Comparison of ENCODE assay signal across 15 mouse cellular contexts in the genomic region with DNA sequence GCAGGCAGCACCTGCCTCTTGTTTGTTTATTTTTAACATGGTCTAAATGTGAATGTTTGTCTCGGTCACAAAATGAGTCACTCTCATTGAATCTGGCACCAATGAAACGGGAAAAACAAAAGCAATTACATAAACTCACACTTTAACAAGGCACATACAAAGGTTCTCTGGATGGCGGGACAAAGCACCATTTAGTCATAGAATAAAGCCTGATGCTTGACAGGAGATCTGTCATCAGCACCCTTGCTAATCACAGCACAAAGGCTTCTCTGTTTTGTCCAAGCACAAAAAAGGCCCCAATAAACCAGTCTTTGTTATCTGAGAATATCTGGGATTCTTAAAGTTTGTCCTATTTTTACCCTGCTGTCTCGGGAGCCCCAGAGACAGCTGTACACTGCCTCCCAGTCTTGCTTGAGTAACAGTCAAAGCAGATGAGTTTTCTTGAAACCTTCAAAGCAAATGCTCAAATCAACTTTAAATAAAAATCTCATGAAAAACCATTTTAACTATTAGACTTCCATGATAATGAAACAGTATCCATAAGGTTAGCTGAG.
A peak's percentile ranks its signal among the peaks of the same experiment; 100 is the strongest.
DNase-seq lines count a peak whose midpoint lies in the region; ATAC-seq lines count a peak whose summit lies in the region.
"Had no signal": no experiment of that assay in that cellular context is flagged by ENCODE, and none has a peak within 500 bp of the region (broad histone marks: within the 10 kb centered on the region; RNA-seq: fewer than 3 reads in every experiment).

No protein-coding gene starts in this region.

- WGBS in heart, embryonic 10.5 days = 42% methylated on average over 4 of the region's 4 CpGs
- 37% methylated on average over 4 of the region's 4 CpGs for WGBS in midbrain, embryonic 13.5 days
- WGBS in midbrain, embryonic 16.5 days = 35% methylated on average over 4 of the region's 4 CpGs
- 15% methylated on average over 4 of the region's 4 CpGs for WGBS in hindbrain, embryonic 11.5 days

- no peak for ATAC-seq in midbrain, embryonic 13.5 days
- no peak for ATAC-seq in midbrain, embryonic 16.5 days
- ATAC-seq in hindbrain, embryonic 11.5 days (ENCODE audit: low FRiP score) = peak; percentile 64; the same call in 1 of the 2 replicates
- ATAC-seq in inflammation-experienced regulatory T-cells, adult 6 months = no peak

- H3K27me3 ChIP-seq in heart, embryonic 10.5 days (ENCODE audit: insufficient read depth, poor library complexity, severe bottlenecking) = no peaks in the 10 kb centered on the region
- H3K27me3 ChIP-seq in midbrain, embryonic 13.5 days = no peaks in the 10 kb centered on the region
- no peaks in the 10 kb centered on the region for H3K27me3 ChIP-seq in midbrain, embryonic 16.5 days (ENCODE audit: control insufficient read depth, insufficient read depth, low read depth, low read length)
- no peaks in the 10 kb centered on the region for H3K27me3 ChIP-seq in hindbrain, embryonic 11.5 days (ENCODE audit: control insufficient read depth, insufficient read depth, low read length)
- H3K27me3 ChIP-seq: CH12.LX had no signal

- peaks cover 23% of the 10 kb centered on the region for H3K36me3 ChIP-seq in heart, embryonic 10.5 days
- no peaks in the 10 kb centered on the region for H3K36me3 ChIP-seq in midbrain, embryonic 13.5 days
- H3K36me3 ChIP-seq in midbrain, embryonic 16.5 days (ENCODE audit: control insufficient read depth, insufficient read depth, low read length) = no peaks in the 10 kb centered on the region
- no peaks in the 10 kb centered on the region for H3K36me3 ChIP-seq in hindbrain, embryonic 11.5 days (ENCODE audit: control insufficient read depth, insufficient read depth, low read length)

- no peak overlapping the region for H3K9ac ChIP-seq in midbrain, embryonic 13.5 days (replicated peaks)
- H3K9ac ChIP-seq in midbrain, embryonic 16.5 days (ENCODE audit: low read depth, low read length) = no peak overlapping the region
- no peak overlapping the region for H3K9ac ChIP-seq in hindbrain, embryonic 11.5 days (ENCODE audit: low read depth, low read length)

- H3K27ac ChIP-seq in heart, embryonic 10.5 days = peak overlapping the region; percentile 64
- H3K27ac ChIP-seq in midbrain, embryonic 13.5 days = peak overlapping the region; percentile 40; the same call in 1 of the 2 replicates
- no peak overlapping the region for H3K27ac ChIP-seq in midbrain, embryonic 16.5 days (ENCODE audit: low read length)
- no peak overlapping the region for H3K27ac ChIP-seq in hindbrain, embryonic 11.5 days (ENCODE audit: low read depth, low read length)
- H3K27ac ChIP-seq: midbrain, embryonic 10.5 days had no signal

- no peak overlapping the region for H3K4me2 ChIP-seq in midbrain, embryonic 13.5 days (replicated peaks)
- no peak overlapping the region for H3K4me2 ChIP-seq in midbrain, embryonic 16.5 days (ENCODE audit: low read length)
- H3K4me2 ChIP-seq in hindbrain, embryonic 11.5 days (replicated peaks; ENCODE audit: low read depth, low read length) = no peak overlapping the region
- H3K4me2 ChIP-seq: liver, embryonic 11.5 days had no signal

- no peak overlapping the region for H3K4me3 ChIP-seq in heart, embryonic 10.5 days
- H3K4me3 ChIP-seq in midbrain, embryonic 13.5 days (replicated peaks) = no peak overlapping the region
- no peak overlapping the region for H3K4me3 ChIP-seq in midbrain, embryonic 16.5 days (ENCODE audit: low read depth, low read length)
- no peak overlapping the region for H3K4me3 ChIP-seq in hindbrain, embryonic 11.5 days (ENCODE audit: low read depth, low read length)
- H3K4me3 ChIP-seq: midbrain, embryonic 10.5 days had no signal

- H3K4me1 ChIP-seq in heart, embryonic 10.5 days = peaks cover 50% of the 10 kb centered on the region
- H3K4me1 ChIP-seq in midbrain, embryonic 13.5 days (replicated peaks) = peaks cover 23% of the 10 kb centered on the region
- H3K4me1 ChIP-seq in midbrain, embryonic 16.5 days (ENCODE audit: control insufficient read depth, insufficient read depth, low read length) = peaks cover 8% of the 10 kb centered on the region
- H3K4me1 ChIP-seq in hindbrain, embryonic 11.5 days (replicated peaks; ENCODE audit: control insufficient read depth, insufficient read depth, low read length) = 0 out of 2 replicates have a peak, but pooled peaks cover 3% of the 10 kb centered on the region

- DNase-seq in heart, embryonic 10.5 days (ENCODE audit: low spot score) = no peak
- DNase-seq in heart, adult 11 months = no peak
- peak; percentile 33 for DNase-seq in hindbrain, embryonic 11.5 days (ENCODE audit: low spot score)
- peak; percentile 91 for DNase-seq in retina, postnatal 1 day
- no peak for DNase-seq in spleen, postnatal 14 days (ENCODE audit: low spot score in 2 of 2)
- DNase-seq: cerebellum, adult 18-20 months; kidney, adult 9 months; right cerebral cortex, postnatal 14 days; thymus, postnatal 14 days had no signal

- H3K9me3 ChIP-seq in heart, embryonic 10.5 days = no peaks in the 10 kb centered on the region
- H3K9me3 ChIP-seq in midbrain, embryonic 13.5 days = no peaks in the 10 kb centered on the region
- no peaks in the 10 kb centered on the region for H3K9me3 ChIP-seq in midbrain, embryonic 16.5 days (replicated peaks; ENCODE audit: control insufficient read depth, low read length, poor library complexity, severe bottlenecking)
- no peaks in the 10 kb centered on the region for H3K9me3 ChIP-seq in hindbrain, embryonic 11.5 days (ENCODE audit: control insufficient read depth, low read length)
- H3K9me3 ChIP-seq: midbrain, embryonic 10.5 days had no signal

Comparison
In these comparisons a context has a peak if more than half of its experiments do, and no peak if none do; other contexts are left out.
1. H3K27ac ChIP-seq: peak in heart, embryonic 10.5 days (single experiment) and midbrain, embryonic 13.5 days (single experiment); none in midbrain, embryonic 16.5 days (single experiment) and hindbrain, embryonic 11.5 days (single experiment).
2. DNase-seq: peak in hindbrain, embryonic 11.5 days (single experiment) and retina, postnatal 1 day (single experiment); none in heart, embryonic 10.5 days (single experiment), heart, adult 11 months (single experiment) and spleen, postnatal 14 days (0 of 2).